Mouse (Mus musculus): ENCODE measurements around the gene Stra6l.

GRCm38 (mm10) chr4:45917091-45917490 lies 68.6 kb downstream of the Stra6l start:
- TF ChIP-seq CTCF (IDR thresholded peaks at IDR 0.05; ENCODE audit: extremely low read depth, insufficient read length, insufficient replicate concordance, low read depth, low read length) (no peak), POLR2A (IDR thresholded peaks at IDR 0.05; ENCODE audit: low read depth, low read length) (no peak)
